ENCODE assay signal across 22 mouse cellular contexts in genomic region chr1:156970641-156971040, GRCm38 (mm10). TPM values are rescaled to one million over a fixed set of nuclear protein-coding genes. Genes with fewer than 3 reads are reported as not detected.
DNase-seq lines count a peak whose midpoint lies in the region; ATAC-seq and TF ChIP-seq lines count a peak whose summit lies in the region.
"Had no signal": no experiment of that assay in that cellular context is flagged by ENCODE, and none has a peak within 500 bp of the region (broad histone marks: within the 10 kb centered on the region; RNA-seq: fewer than 3 reads in every experiment).

No protein-coding gene starts in this region.

- no peaks in the 10 kb centered on the region for H3K4me1 ChIP-seq in lung, embryonic 16.5 days (replicated peaks; ENCODE audit: control insufficient read depth, insufficient read depth, low read length)
- no peaks in the 10 kb centered on the region for H3K4me1 ChIP-seq in lung, adult 2 months (ENCODE audit: control insufficient read depth, insufficient read depth, low read length)
- no peaks in the 10 kb centered on the region for H3K4me1 ChIP-seq in thymus, adult 2 months (replicated peaks; ENCODE audit: control insufficient read depth, insufficient read depth, low read length)
- H3K4me1 ChIP-seq: embryonic facial prominence, embryonic 15.5 days; forebrain, embryonic 10.5 days; heart, embryonic 15.5 days; hindbrain, embryonic 13.5 days had no signal

- TF ChIP-seq POLR2A in lung, adult 2 months (IDR thresholded peaks at IDR 0.05; ENCODE audit: borderline replicate concordance, extremely low read depth, low read depth, low read length): no peak
- TF ChIP-seq POLR2A in thymus, adult 2 months (IDR thresholded peaks at IDR 0.05; ENCODE audit: control insufficient read depth, extremely low read depth, insufficient read depth, low read length, poor library complexity): no peak

- H3K4me3 ChIP-seq in lung, embryonic 16.5 days (ENCODE audit: low read length): no peak overlapping the region
- H3K4me3 ChIP-seq in lung, adult 2 months (replicated peaks; ENCODE audit: extremely low read depth, low read depth, low read length): no peak overlapping the region
- H3K4me3 ChIP-seq in thymus, adult 2 months (ENCODE audit: control insufficient read depth, insufficient read depth, low read length): no peak overlapping the region
- H3K4me3 ChIP-seq: embryonic facial prominence, embryonic 15.5 days; erythroblast, embryonic 14.5 days; forebrain, embryonic 10.5 days; heart, adult 2 months; heart, embryonic 15.5 days; hindbrain, embryonic 13.5 days had no signal

- WGBS in lung, embryonic 16.5 days: 45% methylated on average over 6 of the region's 6 CpGs
- WGBS in lung, adult 2 months: 55% methylated on average over 6 of the region's 6 CpGs
- 77% methylated on average over 6 of the region's 6 CpGs for WGBS in thymus, adult 2 months

- H3K4me2 ChIP-seq in lung, embryonic 16.5 days (ENCODE audit: low read depth, low read length): no peak overlapping the region
- H3K4me2 ChIP-seq: embryonic facial prominence, embryonic 15.5 days; heart, embryonic 11.5 days; heart, embryonic 15.5 days; hindbrain, embryonic 13.5 days had no signal

- ATAC-seq in lung, embryonic 16.5 days (ENCODE audit: low read depth): peak; percentile 71
- ATAC-seq: activated CD4-positive, CD25-positive, alpha-beta regulatory T cell, adult 4 months; forebrain, embryonic 14.5 days; Patski had no signal

- peak overlapping the region; percentile 12; the same call in 1 of the 2 replicates for H3K27ac ChIP-seq in lung, embryonic 16.5 days (ENCODE audit: low read length)
- H3K27ac ChIP-seq in thymus, adult 2 months (ENCODE audit: control insufficient read depth, insufficient read depth, low read length): no peak overlapping the region
- H3K27ac ChIP-seq: embryonic facial prominence, embryonic 15.5 days; forebrain, embryonic 10.5 days; heart, adult 2 months; heart, embryonic 15.5 days; hindbrain, embryonic 13.5 days had no signal

- H3K9ac ChIP-seq in lung, embryonic 16.5 days (ENCODE audit: low read length): no peak overlapping the region
- H3K9ac ChIP-seq: embryonic facial prominence, embryonic 15.5 days; heart, embryonic 15.5 days; hindbrain, embryonic 13.5 days had no signal

- TF ChIP-seq CTCF in lung, adult 2 months (IDR thresholded peaks at IDR 0.05; ENCODE audit: insufficient read depth, low read length): no peak
- no peak for TF ChIP-seq CTCF in thymus, adult 2 months (IDR thresholded peaks at IDR 0.05; ENCODE audit: borderline replicate concordance, control insufficient read depth, extremely low read depth, insufficient read depth, low read length, poor library complexity)

- H3K27me3 ChIP-seq in lung, embryonic 16.5 days (ENCODE audit: control insufficient read depth, insufficient read depth, low read depth, low read length): no peaks in the 10 kb centered on the region
- no peaks in the 10 kb centered on the region for H3K27me3 ChIP-seq in thymus, adult 2 months (ENCODE audit: control insufficient read depth, insufficient read depth, low read length)
- H3K27me3 ChIP-seq: embryonic facial prominence, embryonic 15.5 days; heart, embryonic 15.5 days; hindbrain, embryonic 13.5 days; Patski had no signal

- H3K9me3 ChIP-seq in lung, embryonic 16.5 days (ENCODE audit: control insufficient read depth, low read length): no peaks in the 10 kb centered on the region
- H3K9me3 ChIP-seq: embryonic facial prominence, embryonic 15.5 days; heart, embryonic 15.5 days; hindbrain, embryonic 13.5 days had no signal

- DNase-seq in heart, adult 11 months: peak; percentile 55
- DNase-seq in heart, adult 18-20 months: no peak
- DNase-seq in kidney, postnatal 14 days: peak; percentile 30
- no peak for DNase-seq in kidney, postnatal 25 days
- no peak for DNase-seq in lung, adult 2 months
- DNase-seq in thymus, adult 2 months: no peak
- DNase-seq: cerebellum, adult 18-20 months; cerebellum, adult 9-11 months; cerebellum, postnatal 36 days; gastrocnemius, postnatal 36 days; heart, adult 2 months; heart, postnatal 14 days had no signal

- no peaks in the 10 kb centered on the region for H3K36me3 ChIP-seq in lung, embryonic 16.5 days (ENCODE audit: control insufficient read depth, insufficient read depth, low read length)
- no peaks in the 10 kb centered on the region for H3K36me3 ChIP-seq in thymus, adult 2 months (ENCODE audit: control insufficient read depth, insufficient read depth, low read length)
- H3K36me3 ChIP-seq: embryonic facial prominence, embryonic 15.5 days; forebrain, embryonic 10.5 days; heart, embryonic 15.5 days; hindbrain, embryonic 13.5 days had no signal

RNA-seq across cellular contexts. Expression of gene Ralgps2, which starts 31.2 kb away (rescaled TPM):
- total RNA-seq in heart, adult 18-20 months (2021): 10 to 100 TPM in 1 of 2 experiments, 1 to 10 TPM in 1; 9.3 to 11.4 TPM
- 68.8 and 75.8 TPM in 2 replicates for polyA plus RNA-seq in lung, embryonic 16.5 days (2015; fragmentation: Nextera tagmentation; extraction: Ambion mirVana)
- 6.3 and 7.0 TPM in 2 replicates for polyA plus RNA-seq in lung, adult 2 months (2012; rRNA removed)
- polyA plus RNA-seq in thymus, adult 2 months (2012; rRNA removed): 25.2 and 28.9 TPM in 2 replicates

Comparison
In these comparisons a context has a peak if more than half of its experiments do, and no peak if none do; other contexts are left out.
1. DNase-seq: peak in heart, adult 11 months (single experiment) and kidney, postnatal 14 days (single experiment); none in heart, adult 18-20 months (0 of 2), kidney, postnatal 25 days (0 of 2), lung, adult 2 months (single experiment) and thymus, adult 2 months (single experiment).